Mouse (Mus musculus): ENCODE results near the gene Saa2. TPM values are rescaled to one million over a fixed set of nuclear protein-coding genes. Genes with fewer than 3 reads are reported as not detected.
A peak's percentile ranks its signal among the peaks of the same experiment; 100 is the strongest.

The Saa2 gene
- not detected in 2 replicates for polyA plus RNA-seq (2012; rRNA removed)

DNA sequence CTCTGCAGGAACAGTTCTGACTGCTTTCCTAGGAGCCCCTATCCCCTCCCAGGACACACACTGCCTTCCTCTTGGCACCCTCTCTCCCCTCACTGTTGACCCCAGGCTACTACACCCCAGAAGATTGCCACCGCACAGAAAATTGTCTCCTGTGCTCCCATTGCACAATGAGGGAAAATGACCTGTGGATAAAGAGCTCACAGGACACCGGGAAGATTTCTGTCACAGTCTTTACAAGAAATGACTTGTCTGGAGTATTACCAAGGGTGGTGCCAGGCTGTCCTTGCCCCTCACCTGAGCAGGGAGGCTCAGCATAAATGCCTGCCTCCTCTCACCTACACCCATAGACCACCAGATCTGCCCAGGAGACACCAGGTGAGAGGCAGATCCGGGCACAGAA lies at the start of gene Saa2:
Gene Saa2, plus strand, starts transcription at position 301 of the 400 bp plus-strand sequence.
- Histone ChIP-seq H3K4me3 (ENCODE audit: insufficient read depth, low read length) (no peak within 1 kb of the TSS), H3K27ac (ENCODE audit: insufficient read depth, low read length) (no peak within 1 kb of the TSS), H3K4me1 (ENCODE audit: control insufficient read depth, insufficient read depth, low read length) (no peaks in the 10 kb centered on the region)
- TF ChIP-seq CTCF (IDR thresholded peaks at IDR 0.05; ENCODE audit: extremely low read depth, insufficient read depth, low read length): no peak
- TF ChIP-seq POLR2A (IDR thresholded peaks at IDR 0.05; ENCODE audit: extremely low read depth, insufficient read depth, low read length): no peak

DNA sequence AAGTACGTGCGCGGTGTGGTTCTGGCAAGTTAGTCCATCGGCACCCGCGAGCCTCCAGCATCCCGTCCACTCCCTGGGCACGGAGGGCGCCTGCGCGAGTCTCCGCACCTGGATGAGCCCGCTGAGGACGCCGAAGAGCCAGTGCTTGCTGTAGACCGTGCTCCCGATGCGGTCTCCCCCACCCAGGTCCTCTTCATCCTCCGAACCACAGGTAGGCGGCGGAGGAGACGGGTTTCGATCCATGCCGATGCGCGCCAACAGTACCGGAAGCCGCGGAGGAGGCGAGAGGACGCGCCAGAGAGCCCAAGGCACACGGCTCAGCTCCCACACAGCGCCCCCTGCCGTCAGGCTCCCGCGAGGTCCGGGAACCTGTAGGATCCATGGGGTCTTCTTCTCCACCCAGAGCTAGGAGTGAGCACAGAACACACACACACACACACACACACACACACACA lies 41.2 kb upstream of the Saa2 start, which contains the start of gene Saal1:
Gene Saal1, minus strand, starts transcription at position 291 of the 455 bp plus-strand sequence.
- Histone ChIP-seq H3K27ac (ENCODE audit: insufficient read depth, low read length) (no peak within 1 kb of the TSS), H3K4me1 (ENCODE audit: control insufficient read depth, insufficient read depth, low read length) (no peaks in the 10 kb centered on the region), H3K4me3 (ENCODE audit: insufficient read depth, low read length) (peak within 1 kb of the TSS; percentile 60)
- TF ChIP-seq POLR2A (IDR thresholded peaks at IDR 0.05; ENCODE audit: extremely low read depth, insufficient read depth, low read length) (peak; percentile 60; the same call in 1 of the 2 replicates), CTCF (IDR thresholded peaks at IDR 0.05; ENCODE audit: extremely low read depth, insufficient read depth, low read length) (peak; percentile 72)

GRCm38 (mm10) chr7:46712250-46712649 lies 39.3 kb upstream of the Saa2 start:
- H3K4me3 ChIP-seq (ENCODE audit: insufficient read depth, low read length): no peak overlapping the region
- no peak overlapping the region for H3K27ac ChIP-seq (ENCODE audit: insufficient read depth, low read length)
- no peaks in the 10 kb centered on the region for H3K4me1 ChIP-seq (ENCODE audit: control insufficient read depth, insufficient read depth, low read length)
- TF ChIP-seq CTCF (IDR thresholded peaks at IDR 0.05; ENCODE audit: extremely low read depth, insufficient read depth, low read length) (no peak), POLR2A (IDR thresholded peaks at IDR 0.05; ENCODE audit: extremely low read depth, insufficient read depth, low read length) (no peak)

DNA sequence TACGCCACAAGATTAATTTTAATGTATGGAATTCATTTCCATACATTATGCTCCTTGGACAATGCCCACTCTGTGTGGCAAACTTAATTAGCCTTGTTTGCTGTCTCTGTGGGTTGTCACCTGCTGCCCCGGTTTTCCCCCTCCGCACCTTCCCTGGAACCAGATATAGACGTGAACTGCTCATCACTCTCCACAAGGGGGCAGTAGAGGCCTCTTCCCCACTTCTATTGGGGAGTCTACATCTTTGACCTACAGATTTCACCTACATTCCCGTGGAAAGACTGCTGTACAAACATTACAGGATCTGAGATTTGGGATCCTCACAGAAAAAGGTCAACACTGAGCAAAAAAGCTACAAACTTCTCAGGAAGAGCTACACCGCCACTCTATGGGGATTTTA lies 37.1 kb upstream of the Saa2 start:
- peak; percentile 70 for TF ChIP-seq CTCF (IDR thresholded peaks at IDR 0.05; ENCODE audit: extremely low read depth, insufficient read depth, low read length)
- TF ChIP-seq POLR2A (IDR thresholded peaks at IDR 0.05; ENCODE audit: extremely low read depth, insufficient read depth, low read length): no peak
- H3K4me3 ChIP-seq (ENCODE audit: insufficient read depth, low read length): no peak overlapping the region
- no peak overlapping the region for H3K27ac ChIP-seq (ENCODE audit: insufficient read depth, low read length)
- peaks cover 2% of the 10 kb centered on the region; the same call in 1 of the 2 replicates for H3K4me1 ChIP-seq (ENCODE audit: control insufficient read depth, insufficient read depth, low read length)

- Histone ChIP-seq H3K27ac (ENCODE audit: insufficient read depth, low read length) (no peak within 1 kb of the TSS), H3K4me3 (ENCODE audit: insufficient read depth, low read length) (no peak within 1 kb of the TSS), H3K4me1 (ENCODE audit: control insufficient read depth, insufficient read depth, low read length) (peaks cover 2% of the 10 kb centered on the region; the same call in 1 of the 2 replicates)
- TF ChIP-seq POLR2A (IDR thresholded peaks at IDR 0.05; ENCODE audit: extremely low read depth, insufficient read depth, low read length) (no peak), CTCF (IDR thresholded peaks at IDR 0.05; ENCODE audit: extremely low read depth, insufficient read depth, low read length) (no peak)
Measured at GRCm38 (mm10) chr7:46715600-46715999, 36.0 kb upstream of the Saa2 start, which contains the start of gene Saa3. Gene Saa3, minus strand, starts transcription at chr7:46715700.

- Histone ChIP-seq H3K4me3 (ENCODE audit: insufficient read depth, low read length) (no peak overlapping the region), H3K4me1 (ENCODE audit: control insufficient read depth, insufficient read depth, low read length) (peaks cover 2% of the 10 kb centered on the region; the same call in 1 of the 2 replicates), H3K27ac (ENCODE audit: insufficient read depth, low read length) (no peak overlapping the region)
- no peak for TF ChIP-seq POLR2A (IDR thresholded peaks at IDR 0.05; ENCODE audit: extremely low read depth, insufficient read depth, low read length)
Measured at GRCm38 (mm10) chr7:46716897-46717296, 34.7 kb upstream of the Saa2 start.

DNA sequence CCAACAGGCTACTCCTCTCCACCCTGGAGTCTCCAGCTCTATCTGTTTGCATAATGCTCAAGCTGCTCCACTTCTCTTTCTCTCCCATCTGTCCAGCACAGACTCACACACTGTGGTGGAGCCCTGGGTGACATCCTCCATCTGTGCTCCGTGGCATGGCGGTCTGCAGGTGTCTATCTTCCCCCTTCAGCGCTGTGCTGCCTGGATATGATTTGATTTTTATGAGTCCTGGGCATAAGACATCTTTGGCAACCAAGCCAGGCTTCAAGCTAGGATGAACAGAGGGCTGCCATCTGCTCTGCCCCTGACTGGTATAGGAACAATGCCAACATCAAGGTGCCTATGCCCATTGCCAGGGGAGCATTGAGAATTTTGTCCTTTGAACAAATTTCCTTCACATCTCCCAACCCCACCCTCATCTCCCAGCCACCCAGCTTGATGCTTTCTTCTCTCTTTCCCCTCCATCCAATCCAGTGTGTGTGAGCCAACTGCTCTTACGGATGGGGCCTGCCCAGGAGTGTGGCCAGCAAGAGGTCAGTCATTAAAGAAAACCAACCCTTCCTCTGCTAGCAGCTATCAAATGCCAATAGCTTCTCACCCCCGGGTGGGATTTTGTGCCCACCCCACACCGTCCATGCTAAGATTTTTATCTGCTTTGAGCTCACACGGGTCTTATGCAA lies 32.9 kb upstream of the Saa2 start:
- TF ChIP-seq POLR2A (IDR thresholded peaks at IDR 0.05; ENCODE audit: extremely low read depth, insufficient read depth, low read length): no peak
- no peak for TF ChIP-seq CTCF (IDR thresholded peaks at IDR 0.05; ENCODE audit: extremely low read depth, insufficient read depth, low read length)
- H3K27ac ChIP-seq (ENCODE audit: insufficient read depth, low read length): no peak overlapping the region
- no peak overlapping the region for H3K4me3 ChIP-seq (ENCODE audit: insufficient read depth, low read length)
- peaks cover 2% of the 10 kb centered on the region; the same call in 1 of the 2 replicates for H3K4me1 ChIP-seq (ENCODE audit: control insufficient read depth, insufficient read depth, low read length)

- TF ChIP-seq POLR2A (IDR thresholded peaks at IDR 0.05; ENCODE audit: extremely low read depth, insufficient read depth, low read length) (no peak), CTCF (IDR thresholded peaks at IDR 0.05; ENCODE audit: extremely low read depth, insufficient read depth, low read length) (no peak)
- Histone ChIP-seq H3K4me1 (ENCODE audit: control insufficient read depth, insufficient read depth, low read length) (peaks cover 5% of the 10 kb centered on the region; the same call in 1 of the 2 replicates), H3K4me3 (ENCODE audit: insufficient read depth, low read length) (no peak overlapping the region), H3K27ac (ENCODE audit: insufficient read depth, low read length) (no peak overlapping the region)
Measured at GRCm38 (mm10) chr7:46719526-46719925, 32.1 kb upstream of the Saa2 start.

- H3K4me1 ChIP-seq (ENCODE audit: control insufficient read depth, insufficient read depth, low read length): peaks cover 5% of the 10 kb centered on the region; the same call in 1 of the 2 replicates
- no peak overlapping the region for H3K27ac ChIP-seq (ENCODE audit: insufficient read depth, low read length)
- TF ChIP-seq POLR2A (IDR thresholded peaks at IDR 0.05; ENCODE audit: extremely low read depth, insufficient read depth, low read length): no peak
- TF ChIP-seq CTCF (IDR thresholded peaks at IDR 0.05; ENCODE audit: extremely low read depth, insufficient read depth, low read length): no peak
- no peak overlapping the region for H3K4me3 ChIP-seq (ENCODE audit: insufficient read depth, low read length)
Measured at GRCm38 (mm10) chr7:46720460-46720859, 31.1 kb upstream of the Saa2 start.

- H3K27ac ChIP-seq (ENCODE audit: insufficient read depth, low read length): no peak overlapping the region
- peaks cover 7% of the 10 kb centered on the region; the same call in 1 of the 2 replicates for H3K4me1 ChIP-seq (ENCODE audit: control insufficient read depth, insufficient read depth, low read length)
- TF ChIP-seq POLR2A (IDR thresholded peaks at IDR 0.05; ENCODE audit: extremely low read depth, insufficient read depth, low read length) (no peak), CTCF (IDR thresholded peaks at IDR 0.05; ENCODE audit: extremely low read depth, insufficient read depth, low read length) (no peak)
- H3K4me3 ChIP-seq (ENCODE audit: insufficient read depth, low read length): no peak overlapping the region
Measured at GRCm38 (mm10) chr7:46723354-46723753, 28.2 kb upstream of the Saa2 start.
